Mouse (Mus musculus): ENCODE data around the gene Ell3.

DNA sequence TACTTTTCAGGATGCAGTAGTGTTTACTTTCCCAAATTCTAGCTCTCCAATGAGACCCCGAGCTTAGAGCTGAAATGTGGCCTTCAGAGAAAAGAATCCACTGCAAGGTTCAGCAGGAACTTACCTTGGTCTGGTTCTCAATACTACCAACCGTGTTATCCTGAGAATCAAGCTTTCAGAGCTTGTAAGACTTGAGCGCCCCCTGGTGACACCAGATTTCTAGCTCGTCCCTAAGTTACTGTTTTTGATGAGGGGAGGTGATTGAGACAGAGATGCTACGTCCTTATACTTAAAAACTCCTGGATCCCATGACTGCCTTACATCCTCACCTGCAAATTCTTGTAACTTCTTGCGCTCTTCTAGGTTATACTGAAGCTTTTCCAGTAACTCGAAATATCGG is 47.5 kb downstream of the Ell3 start:
- TF ChIP-seq CTCF (conservative IDR thresholded peaks at IDR 0.05; ENCODE audit: insufficient read depth, insufficient read length, low read depth, low read length), result peak; percentile 42
- no peak for TF ChIP-seq POLR2A (IDR thresholded peaks at IDR 0.05; ENCODE audit: low read depth, low read length)

Measured in kidney, adult 2 months (tissue).